Mouse (Mus musculus) CH12.LX (cell line): ENCODE measurements around the gene Flt3l.

Experiments
- CTCF ChIP-seq, 2 experiments: IDR thresholded peaks in 1 of 2; conservative IDR thresholded peaks in 1 of 2; 2 replicates each; pipeline ENCODE4 v1.5.1; 2011 to 2012; ENCODE audit warnings: low read depth in 2 of 2, low read length in 2 of 2, improper control_type of control experiment in 1 of 2, inconsistent platforms in 1 of 2, mild to moderate bottlenecking in 1 of 2, moderate library complexity in 1 of 2
- KAT2A ChIP-seq: IDR thresholded peaks from 2 replicates; pipeline ENCODE4 v1.6.1; 2012; ENCODE audit warnings: low read length, improper control_type of control experiment, inconsistent platforms; ENCODE audit not compliant: insufficient replicate concordance
- MAZ ChIP-seq: IDR thresholded peaks from 2 replicates; pipeline ENCODE4 v1.6.1; 2012; ENCODE audit warnings: low read depth, mild to moderate bottlenecking, inconsistent platforms, low read length, improper control_type of control experiment, moderate library complexity
- MEF2A ChIP-seq: IDR thresholded peaks from 2 replicates; pipeline ENCODE4 v1.6.1; 2014; ENCODE audit warnings: low read depth, mild to moderate bottlenecking, inconsistent platforms, low read length, improper control_type of control experiment, borderline replicate concordance
- MXI1 ChIP-seq: IDR thresholded peaks from 2 replicates; pipeline ENCODE4 v1.6.1; 2011; ENCODE audit warnings: mild to moderate bottlenecking, low read depth, low read length, improper control_type of control experiment
- POLR2A ChIP-seq: IDR thresholded peaks from 2 replicates; pipeline ENCODE4 v1.6.1; 2011; ENCODE audit warnings: low read depth, mild to moderate bottlenecking, improper control_type of control experiment, low read length
- USF1 ChIP-seq: IDR thresholded peaks from 2 replicates; pipeline ENCODE4 v1.6.1; 2014; ENCODE audit warnings: low read depth, mild to moderate bottlenecking, inconsistent platforms, low read length, improper control_type of control experiment

DNA sequence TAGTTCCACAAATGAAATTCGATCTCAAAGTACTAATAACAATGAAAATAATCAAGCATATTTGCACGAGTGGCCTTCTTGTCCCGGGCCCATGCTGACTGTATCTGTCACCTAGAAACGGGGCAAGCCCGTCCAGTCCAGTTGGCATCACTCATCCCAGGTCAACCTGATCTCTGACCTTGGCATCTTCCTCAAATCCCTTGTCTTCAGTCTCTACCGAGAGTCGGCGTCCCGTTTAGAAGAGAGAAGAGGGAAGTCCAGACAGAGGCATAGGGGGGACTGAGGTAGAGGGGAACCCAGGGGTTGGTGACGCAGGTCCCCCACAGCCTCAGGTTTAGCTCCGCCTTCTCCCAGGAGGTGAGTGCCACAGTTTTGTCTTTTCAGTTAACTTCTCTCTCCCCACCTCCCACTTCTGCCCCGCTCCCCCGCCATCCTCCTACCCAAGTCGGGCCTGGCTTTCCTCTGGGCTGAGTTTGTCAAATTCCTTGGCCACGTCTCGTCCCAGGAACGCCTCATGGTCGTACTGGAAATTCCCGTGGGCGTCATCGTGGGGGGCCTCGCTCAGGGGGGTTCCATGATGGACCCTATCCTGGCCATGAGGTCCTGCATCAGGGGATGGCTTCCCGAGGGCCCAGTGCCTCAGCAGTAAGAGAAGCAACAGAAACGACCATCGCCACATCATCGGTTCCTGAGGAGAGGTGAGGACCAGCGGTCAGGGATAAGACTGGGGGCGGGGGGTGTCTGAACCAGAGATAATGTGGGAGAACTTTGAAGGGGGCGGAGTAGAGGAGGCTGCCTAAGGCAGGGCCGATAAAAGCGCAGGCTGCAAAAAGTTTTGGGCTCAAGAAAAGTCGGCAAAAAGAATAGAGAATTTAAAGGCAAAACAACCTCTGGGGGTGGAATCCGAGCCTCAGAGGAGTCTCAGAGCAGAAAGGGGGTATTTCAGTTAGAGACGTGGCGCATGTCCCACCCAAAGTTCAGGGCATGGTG is 44.9 kb downstream of the Flt3l start:
- TF ChIP-seq MAZ (no peak), POLR2A (no peak), USF1 (no peak), CTCF (conservative IDR thresholded peaks at IDR 0.05 in 1 of 2, IDR thresholded peaks at IDR 0.05 in 1 of 2; ENCODE audit: low read depth in 2 of 2, low read length in 2 of 2) (no peak), MXI1 (no peak), KAT2A (no peak), MEF2A (no peak)
